In the genomic region with DNA sequence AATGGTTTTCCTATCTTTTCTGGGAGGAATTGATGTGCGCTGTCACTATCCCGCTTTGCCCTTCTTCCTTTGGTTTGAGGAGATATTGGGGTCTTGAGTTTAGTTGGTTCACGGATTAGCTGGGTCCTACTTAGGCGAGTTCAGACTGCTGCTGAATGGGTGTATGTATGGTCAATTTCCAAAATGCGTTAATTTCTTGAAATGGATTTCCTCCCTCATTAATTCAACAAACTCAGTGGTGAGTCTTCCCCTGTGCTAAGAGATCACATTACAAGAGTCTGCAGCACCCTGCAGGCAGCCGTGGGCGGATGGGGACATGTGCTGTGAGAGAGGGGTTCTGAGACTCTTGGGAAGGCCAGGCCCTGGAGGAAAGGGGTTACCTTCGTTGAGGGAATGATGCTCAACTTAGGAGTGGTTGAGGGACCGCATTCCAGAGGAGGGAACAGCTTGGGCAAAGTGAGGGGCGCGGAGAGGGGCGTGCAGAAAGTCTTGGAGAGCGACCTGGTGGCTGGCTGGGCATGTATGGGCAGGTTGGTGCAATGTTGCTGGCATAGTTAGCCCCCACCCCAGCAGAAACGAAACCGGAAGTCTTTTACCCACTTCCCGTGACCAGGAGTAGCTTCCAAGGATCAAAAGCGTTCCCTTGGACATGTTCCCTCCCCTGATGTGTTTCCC, we compare ENCODE assay signal across 9 mouse cellular contexts. TPM values are rescaled to one million over a fixed set of nuclear protein-coding genes. Genes with fewer than 3 reads are reported as not detected.
A peak's percentile ranks its signal among the peaks of the same experiment; 100 is the strongest.
DNase-seq lines count a peak whose midpoint lies in the region; ATAC-seq lines count a peak whose summit lies in the region.
"Had no signal": no experiment of that assay in that cellular context is flagged by ENCODE, and none has a peak within 500 bp of the region (broad histone marks: within the 10 kb centered on the region; RNA-seq: fewer than 3 reads in every experiment).

No protein-coding gene starts in this region.

- H3K4me3 ChIP-seq in heart, embryonic 13.5 days = peak overlapping the region; percentile 81
- peak overlapping the region; percentile 85 for H3K4me3 ChIP-seq in hindbrain, embryonic 10.5 days
- H3K4me3 ChIP-seq in midbrain, embryonic 12.5 days = peak overlapping the region; percentile 55

- no peak for ATAC-seq in heart, embryonic 13.5 days (ENCODE audit: extremely low read depth, insufficient number of reproducible peaks, low FRiP score, low TSS enrichment)
- ATAC-seq in midbrain, embryonic 12.5 days (ENCODE audit: low FRiP score, low read depth) = no peak

- H3K9ac ChIP-seq in heart, embryonic 13.5 days = peak overlapping the region; percentile 92
- H3K9ac ChIP-seq in midbrain, embryonic 12.5 days (replicated peaks) = no peak overlapping the region

- H3K4me1 ChIP-seq in heart, embryonic 13.5 days = peaks cover 53% of the 10 kb centered on the region
- H3K4me1 ChIP-seq in hindbrain, embryonic 10.5 days (replicated peaks) = peaks cover 63% of the 10 kb centered on the region
- peaks cover 25% of the 10 kb centered on the region for H3K4me1 ChIP-seq in midbrain, embryonic 12.5 days

- H3K27me3 ChIP-seq in heart, embryonic 13.5 days (replicated peaks) = no peaks in the 10 kb centered on the region
- peaks cover 37% of the 10 kb centered on the region for H3K27me3 ChIP-seq in hindbrain, embryonic 10.5 days (ENCODE audit: insufficient read depth, poor library complexity, severe bottlenecking)
- peaks cover 60% of the 10 kb centered on the region for H3K27me3 ChIP-seq in midbrain, embryonic 12.5 days

- 8% methylated on average over 17 of the region's 17 CpGs for WGBS in heart, embryonic 13.5 days
- 8% methylated on average over 17 of the region's 17 CpGs for WGBS in hindbrain, embryonic 10.5 days
- WGBS in midbrain, embryonic 12.5 days = 9% methylated on average over 17 of the region's 17 CpGs

- H3K27ac ChIP-seq in heart, embryonic 13.5 days (replicated peaks) = peak overlapping the region; percentile 94
- peak overlapping the region; percentile 35 for H3K27ac ChIP-seq in hindbrain, embryonic 10.5 days
- no peak overlapping the region for H3K27ac ChIP-seq in midbrain, embryonic 12.5 days (replicated peaks)

- H3K36me3 ChIP-seq in heart, embryonic 13.5 days = no peaks in the 10 kb centered on the region
- H3K36me3 ChIP-seq in hindbrain, embryonic 10.5 days = no peaks in the 10 kb centered on the region
- no peaks in the 10 kb centered on the region for H3K36me3 ChIP-seq in midbrain, embryonic 12.5 days
- H3K36me3 ChIP-seq: G1E had no signal

- H3K4me2 ChIP-seq in heart, embryonic 13.5 days = peak overlapping the region; percentile 73
- peak overlapping the region; percentile 93 for H3K4me2 ChIP-seq in midbrain, embryonic 12.5 days (replicated peaks)

- no peaks in the 10 kb centered on the region for H3K9me3 ChIP-seq in heart, embryonic 13.5 days
- H3K9me3 ChIP-seq in hindbrain, embryonic 10.5 days = no peaks in the 10 kb centered on the region
- H3K9me3 ChIP-seq in midbrain, embryonic 12.5 days = no peaks in the 10 kb centered on the region

- DNase-seq in heart, adult 8-10 months (ENCODE audit: low spot score) = no peak
- DNase-seq in ES-CJ7 (ENCODE audit: low read depth, low spot score) = peak; percentile 32
- peak; percentile 18 for DNase-seq in hindbrain, embryonic 10.5 days (ENCODE audit: low spot score)
- no peak for DNase-seq in frontal cortex, postnatal 36 days (ENCODE audit: low spot score in 2 of 2)
- no peak for DNase-seq in natural killer cell, adult 2 months (ENCODE audit: low spot score in 2 of 2)
- no peak for DNase-seq in adrenal gland, postnatal 4 days (ENCODE audit: low spot score in 2 of 2)

RNA-seq across cellular contexts. Expression of a gene that starts 1.2 kb away (rescaled TPM):
- polyA plus RNA-seq in heart, embryonic 13.5 days (2015; fragmentation: Nextera tagmentation; extraction: Ambion mirVana) = 7.6 TPM in 2 replicates
- 10 to 100 TPM; 31.2 to 35.9 (median 33.9) TPM for total RNA-seq in heart, adult 8-10 months (2022)
- 5.0 and 5.1 TPM in 2 replicates for polyA plus RNA-seq in hindbrain, embryonic 10.5 days (2016; fragmentation: Nextera tagmentation; extraction: Ambion mirVana)
- polyA plus RNA-seq in midbrain, embryonic 12.5 days (2016; fragmentation: Nextera tagmentation; extraction: Ambion mirVana) = 4.0 and 4.3 TPM in 2 replicates
- 10 to 100 TPM; 20.7 to 33.7 TPM for total RNA-seq in adrenal gland, postnatal 4 days (2021)
- polyA plus RNA-seq: G1E had no signal

RNA-seq across cellular contexts. Expression of a gene that starts 41.4 kb away (rescaled TPM):
- 59.5 and 61.8 TPM in 2 replicates for polyA plus RNA-seq in heart, embryonic 13.5 days (2015; fragmentation: Nextera tagmentation; extraction: Ambion mirVana)
- 10 to 100 TPM in 2 of 4 experiments, 1 to 10 TPM in 2; 3.9 to 14.9 (median 10.7) TPM for total RNA-seq in heart, adult 8-10 months (2022)
- polyA plus RNA-seq in hindbrain, embryonic 10.5 days (2016; fragmentation: Nextera tagmentation; extraction: Ambion mirVana) = 71.0 and 122 TPM in 2 replicates
- polyA plus RNA-seq in midbrain, embryonic 12.5 days (2016; fragmentation: Nextera tagmentation; extraction: Ambion mirVana) = 125 and 128 TPM in 2 replicates
- total RNA-seq in adrenal gland, postnatal 4 days (2021) = 10 to 100 TPM; 28.6 to 30.1 TPM

Comparison
In these comparisons a context has a peak if more than half of its experiments do, and no peak if none do; other contexts are left out.
1. DNase-seq: peak in ES-CJ7 (single experiment) and hindbrain, embryonic 10.5 days (single experiment); none in heart, adult 8-10 months (single experiment), frontal cortex, postnatal 36 days (0 of 2), natural killer cell, adult 2 months (0 of 2) and adrenal gland, postnatal 4 days (0 of 2).
2. Peak in every context shown above with its lines, with median percentiles within 50 percentile points of each other: H3K4me3 ChIP-seq.